Mouse (Mus musculus): ENCODE measurements at regions not wholly inside any gene's neighbourhood (a gene's known extent, or its start where the extent isn't known, plus 50 kb on each side); places are given as distances from the start of the nearest gene placed in this dataset.

DNA sequence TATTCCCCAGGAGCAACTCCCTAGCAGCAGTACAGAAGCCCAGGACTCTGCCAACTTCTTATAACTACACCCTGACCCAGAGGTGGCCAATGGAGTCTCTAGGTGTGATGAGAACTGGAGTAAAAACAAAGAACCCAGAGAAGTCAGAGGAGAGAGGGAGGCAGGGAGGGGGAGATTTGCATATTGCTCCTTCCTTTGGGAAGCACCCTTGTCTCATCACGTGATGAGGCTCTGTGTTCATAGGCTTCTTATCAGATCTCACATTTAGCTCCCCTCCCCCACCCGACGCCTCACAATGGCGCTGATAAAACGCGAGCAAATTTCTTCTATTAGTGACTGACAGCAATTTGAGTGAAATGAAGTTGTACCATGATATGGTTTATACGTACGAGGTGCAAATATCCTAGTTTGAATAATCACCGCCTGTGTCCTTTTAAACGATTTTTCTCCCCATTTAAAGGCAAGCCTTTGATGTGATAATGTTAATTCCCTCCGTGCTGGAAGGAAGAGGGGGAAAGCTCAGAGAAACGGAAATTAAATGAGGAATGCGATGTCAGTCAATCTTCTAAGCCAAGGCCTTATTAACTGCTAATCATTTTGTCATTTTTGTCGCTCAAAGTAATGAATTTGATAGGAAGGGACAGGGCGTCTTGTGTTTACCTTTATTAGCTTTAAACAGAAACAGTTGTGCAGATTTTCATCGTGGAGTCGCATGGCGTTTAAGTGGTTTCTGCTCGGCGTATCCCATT lies 273.3 kb downstream of the Irx1 start:
- DNase-seq (ENCODE audit: low read depth, low spot score), result no peak
- Histone ChIP-seq H3K79me2 (ENCODE audit: control insufficient read depth, insufficient read depth, low read length, poor library complexity) (no peaks in the 10 kb centered on the region), H3K9ac (ENCODE audit: control insufficient read depth, low read depth, low read length, poor library complexity, severe bottlenecking) (no peak overlapping the region), H3K4me1 (ENCODE audit: control insufficient read depth in 1 of 2, insufficient read depth in 2 of 2, low read length in 2 of 2) (no peaks in the 10 kb centered on the region), H3K9me3 (replicated peaks; ENCODE audit: insufficient read depth, low read length) (no peaks in the 10 kb centered on the region), H3K36me3 (ENCODE audit: control insufficient read depth in 1 of 2, insufficient read depth in 2 of 2, low read length in 2 of 2) (no peaks in the 10 kb centered on the region), H3K4me3 (ENCODE audit: control insufficient read depth in 1 of 2, insufficient read depth in 1 of 2, low read depth in 2 of 2, low read length in 2 of 2) (no peak overlapping the region), H3K27ac (ENCODE audit: control insufficient read depth, low read depth, low read length) (no peak overlapping the region), H3K27me3 (ENCODE audit: control insufficient read depth in 1 of 2, insufficient read depth in 2 of 2, low read length in 2 of 2) (no peaks in the 10 kb centered on the region)
- TF ChIP-seq ZNF384 (IDR thresholded peaks at IDR 0.05; ENCODE audit: low read depth, low read length) (no peak), MYB (IDR thresholded peaks at IDR 0.05; ENCODE audit: low read depth, low read length) (no peak), KAT2A (conservative IDR thresholded peaks at IDR 0.05; ENCODE audit: low read depth, low read length) (no peak), NRF1 (IDR thresholded peaks at IDR 0.05; ENCODE audit: insufficient read depth, low read depth, low read length, poor library complexity, severe bottlenecking) (no peak), TBP (IDR thresholded peaks at IDR 0.05; ENCODE audit: low read depth, low read length) (no peak), CHD2 (IDR thresholded peaks at IDR 0.05; ENCODE audit: low read length) (no peak), MEF2A (IDR thresholded peaks at IDR 0.05; ENCODE audit: extremely low read depth, insufficient replicate concordance, low read depth, low read length, poor library complexity, severe bottlenecking) (no peak), JUND (IDR thresholded peaks at IDR 0.05; ENCODE audit: low read depth, low read length) (no peak), NELFE (IDR thresholded peaks at IDR 0.05; ENCODE audit: low read depth, low read length) (no peak), CTCF (IDR thresholded peaks at IDR 0.05 in 2 of 3, conservative IDR thresholded peaks at IDR 0.05 in 1 of 3; ENCODE audit: control insufficient read depth in 1 of 3, insufficient read depth in 1 of 3, low read depth in 2 of 3, low read length in 3 of 3, poor library complexity in 1 of 3, severe bottlenecking in 1 of 3) (no peak), ETS1 (IDR thresholded peaks at IDR 0.05; ENCODE audit: low read depth, low read length) (no peak), E2F4 (IDR thresholded peaks at IDR 0.05; ENCODE audit: borderline replicate concordance, low read depth, low read length) (no peak), MAFK (IDR thresholded peaks at IDR 0.05; ENCODE audit: borderline replicate concordance, low read depth, low read length) (no peak), ELF1 (IDR thresholded peaks at IDR 0.05; ENCODE audit: low read depth, low read length) (no peak), MXI1 (IDR thresholded peaks at IDR 0.05; ENCODE audit: low read depth, low read length) (no peak), GABPA (IDR thresholded peaks at IDR 0.05; ENCODE audit: low read depth, low read length) (no peak), GATA1 (IDR thresholded peaks at IDR 0.05; ENCODE audit: low read depth, low read length) (no peak), ZC3H11A (IDR thresholded peaks at IDR 0.05; ENCODE audit: low read depth, low read length) (no peak)

GRCm38 (mm10) chr13:71689187-71689586 lies 274.3 kb downstream of the Irx1 start:
- no peak overlapping the region for H3K4me3 ChIP-seq (ENCODE audit: control insufficient read depth in 1 of 2, insufficient read depth in 1 of 2, low read depth in 2 of 2, low read length in 2 of 2)
- no peaks in the 10 kb centered on the region for H3K36me3 ChIP-seq (ENCODE audit: control insufficient read depth in 1 of 2, insufficient read depth in 2 of 2, low read length in 2 of 2)
- H3K79me2 ChIP-seq (ENCODE audit: control insufficient read depth, insufficient read depth, low read length, poor library complexity), result no peaks in the 10 kb centered on the region
- H3K9ac ChIP-seq (ENCODE audit: control insufficient read depth, low read depth, low read length, poor library complexity, severe bottlenecking), result no peak overlapping the region
- no peaks in the 10 kb centered on the region for H3K4me1 ChIP-seq (ENCODE audit: control insufficient read depth in 1 of 2, insufficient read depth in 2 of 2, low read length in 2 of 2)
- TF ChIP-seq MAZ (IDR thresholded peaks at IDR 0.05; ENCODE audit: low read depth, low read length) (no peak), RCOR1 (IDR thresholded peaks at IDR 0.05; ENCODE audit: low read depth, low read length) (no peak), MAX (IDR thresholded peaks at IDR 0.05; ENCODE audit: low read length) (no peak), ELF1 (IDR thresholded peaks at IDR 0.05; ENCODE audit: low read depth, low read length) (no peak), NRF1 (IDR thresholded peaks at IDR 0.05; ENCODE audit: insufficient read depth, low read depth, low read length, poor library complexity, severe bottlenecking) (no peak), USF1 (IDR thresholded peaks at IDR 0.05; ENCODE audit: low read depth, low read length) (no peak)
- H3K27me3 ChIP-seq (ENCODE audit: control insufficient read depth in 1 of 2, insufficient read depth in 2 of 2, low read length in 2 of 2), result no peaks in the 10 kb centered on the region
- DNase-seq (ENCODE audit: low read depth, low spot score), result no peak
- no peak overlapping the region for H3K27ac ChIP-seq (ENCODE audit: control insufficient read depth, low read depth, low read length)
- no peaks in the 10 kb centered on the region for H3K9me3 ChIP-seq (replicated peaks; ENCODE audit: insufficient read depth, low read length)
